Mouse (Mus musculus): Measurements from ENCODE around the gene Gmds.

DNA sequence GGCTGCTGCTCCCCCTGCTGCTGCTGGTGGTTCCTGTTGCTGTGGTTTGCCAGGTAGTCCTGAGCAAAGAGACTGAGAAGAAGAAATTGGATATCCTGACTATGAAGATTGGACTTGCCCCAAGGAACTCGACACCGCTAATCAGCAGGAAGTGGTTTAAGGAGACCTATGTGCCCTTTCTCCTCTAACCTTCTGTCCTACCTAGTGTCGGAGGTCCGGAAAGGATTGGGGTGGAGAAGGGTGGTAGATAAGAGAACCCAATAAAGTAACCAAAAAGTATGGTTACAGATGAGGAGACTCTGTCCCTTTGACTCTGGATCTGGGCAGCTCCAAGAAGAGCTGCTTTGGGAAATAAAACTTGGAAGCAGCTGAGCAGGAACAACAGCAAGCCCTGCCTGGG lies 86.3 kb downstream of the Gmds start:
- TF ChIP-seq CTCF (IDR thresholded peaks at IDR 0.05; ENCODE audit: low read depth, low read length) = no peak
- TF ChIP-seq POLR2A (IDR thresholded peaks at IDR 0.05; ENCODE audit: borderline replicate concordance, low read depth, low read length) = no peak

Data from bone marrow macrophage, adult 2 months (primary cell).